Mouse (Mus musculus) thymus, postnatal 4 days (tissue): ENCODE results near the gene 1700022I11Rik.

Experiments
- DNase-seq: peaks from one replicate; pipeline ENCODE4 v3.0.0; 2021

Gene 1700022I11Rik

DNA sequence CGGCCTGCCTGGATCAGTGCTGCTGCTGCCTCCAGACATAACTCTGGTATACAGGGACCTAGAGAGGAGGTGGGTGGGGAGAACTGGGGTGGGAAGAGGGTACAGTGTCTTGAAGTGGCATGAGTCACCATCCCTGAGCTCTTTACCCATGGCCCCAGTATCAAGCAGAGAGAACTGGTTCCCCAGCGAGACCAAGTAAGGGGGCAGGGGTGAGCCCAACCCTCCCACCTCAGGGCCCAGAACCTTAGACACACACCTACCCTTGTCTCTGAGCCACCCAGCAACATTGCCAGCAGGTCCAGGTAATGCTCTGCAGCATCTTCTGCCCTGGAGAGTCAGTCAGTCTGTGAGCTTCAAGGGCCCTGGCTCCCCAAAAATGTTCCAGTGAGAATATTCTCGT, 35.5 kb downstream of the 1700022I11Rik start:
- DNase-seq, result no peak

DNA sequence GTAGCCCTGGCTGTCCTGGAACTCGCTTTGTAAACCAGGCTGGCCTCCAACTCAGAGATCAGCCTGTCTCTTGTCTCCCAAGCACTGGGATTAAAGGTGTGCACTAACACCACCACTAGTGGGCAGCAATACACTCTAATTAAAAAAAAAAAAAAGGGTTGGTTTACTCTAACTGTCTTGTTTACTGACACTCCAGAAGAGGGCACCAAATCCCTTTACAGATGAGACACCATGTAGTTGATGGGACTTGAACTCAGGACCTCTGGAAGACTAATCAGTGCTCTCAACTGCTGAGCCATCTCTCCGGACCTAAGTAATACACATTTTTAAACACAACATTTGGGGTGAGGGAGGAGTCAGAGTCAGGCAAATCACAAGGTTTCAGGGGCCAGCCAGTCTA, 36.4 kb downstream of the 1700022I11Rik start:
- peak; percentile 52 for DNase-seq

DNA sequence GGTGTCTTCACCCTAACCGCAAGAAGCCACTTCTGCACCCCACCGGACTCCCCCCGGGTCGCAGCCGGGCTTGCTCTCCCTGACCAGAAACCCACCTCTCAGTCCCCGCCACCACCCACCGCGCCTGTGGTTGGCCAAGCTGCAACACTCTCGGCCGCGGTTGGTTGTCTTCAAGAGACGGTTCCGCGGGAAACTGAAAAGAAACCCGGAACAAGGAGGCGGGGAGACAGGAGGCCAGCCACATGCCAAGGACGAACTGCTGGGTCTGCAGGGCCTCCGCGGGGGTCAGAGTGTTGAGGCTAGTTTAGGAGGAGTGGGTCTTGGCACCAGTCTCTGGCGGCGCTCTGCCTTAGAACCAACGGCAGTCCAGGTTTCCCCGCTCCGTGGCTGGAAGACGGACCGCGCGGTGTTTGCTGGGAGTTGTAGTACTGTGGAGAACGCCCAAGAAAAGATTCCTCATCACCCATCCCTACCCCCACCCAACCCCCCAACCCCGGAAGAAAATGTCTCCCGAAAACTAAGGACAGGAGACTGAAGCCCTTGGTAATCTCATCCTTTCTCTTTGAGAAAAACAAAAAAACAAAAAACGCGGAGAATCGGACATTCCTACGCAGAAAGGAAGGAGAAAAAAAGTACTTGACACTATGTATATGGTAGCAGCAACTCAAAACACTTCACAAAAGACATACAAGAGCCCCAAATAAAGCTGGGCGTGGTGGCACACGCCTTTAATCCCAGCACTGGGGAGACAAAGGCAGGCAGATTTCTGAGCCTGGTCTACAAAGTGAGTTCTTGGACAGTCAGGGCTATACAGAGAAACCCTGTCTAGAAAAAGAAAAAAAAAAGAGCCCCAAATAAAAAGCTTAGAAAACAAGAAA, 41.0 kb downstream of the 1700022I11Rik start, which contains the start of gene Fancg:
Gene Fancg, minus strand, starts transcription at position 346 of the 878 bp plus-strand sequence.
- DNase-seq, result peak; percentile 89

DNA sequence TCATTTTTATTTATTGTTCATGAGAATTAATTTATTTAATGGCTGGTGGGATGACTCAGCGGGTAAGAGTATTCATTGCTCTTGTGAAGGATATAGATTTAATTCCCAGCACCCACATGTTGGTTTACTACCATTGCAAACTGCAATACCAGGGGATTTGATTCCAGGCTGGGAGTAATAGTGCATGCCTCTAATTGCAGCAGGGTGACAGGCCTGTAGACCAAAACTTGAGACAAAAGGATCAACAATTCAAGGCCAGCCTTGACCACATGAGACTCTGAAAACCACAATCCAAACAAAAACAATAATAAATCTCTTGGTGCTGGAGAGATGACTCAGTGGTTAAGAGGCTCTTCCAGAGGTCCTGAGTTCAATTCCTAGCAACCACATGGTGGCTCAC, 42.7 kb downstream of the 1700022I11Rik start:
- DNase-seq, result no peak

DNA sequence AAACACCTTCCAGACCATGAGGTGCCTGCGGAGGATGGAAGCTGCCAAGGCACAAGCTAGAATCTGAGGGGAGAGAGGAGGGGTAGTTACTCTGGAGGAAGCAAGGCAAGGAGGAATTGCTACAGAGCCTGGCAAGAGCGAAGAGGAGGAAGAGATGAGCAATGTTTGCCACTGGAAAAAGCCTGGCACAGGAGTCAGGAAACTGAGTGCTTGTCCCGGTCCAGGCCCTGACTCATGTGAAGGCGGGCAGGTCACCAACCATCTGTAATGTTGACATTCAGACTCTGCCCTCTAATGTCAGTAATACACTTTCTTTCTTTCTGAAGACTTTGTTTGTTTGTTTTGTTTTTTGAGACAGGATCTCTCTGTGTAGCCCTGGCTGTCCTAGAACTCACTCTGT, 48.8 kb downstream of the 1700022I11Rik start:
- no peak for DNase-seq

DNA sequence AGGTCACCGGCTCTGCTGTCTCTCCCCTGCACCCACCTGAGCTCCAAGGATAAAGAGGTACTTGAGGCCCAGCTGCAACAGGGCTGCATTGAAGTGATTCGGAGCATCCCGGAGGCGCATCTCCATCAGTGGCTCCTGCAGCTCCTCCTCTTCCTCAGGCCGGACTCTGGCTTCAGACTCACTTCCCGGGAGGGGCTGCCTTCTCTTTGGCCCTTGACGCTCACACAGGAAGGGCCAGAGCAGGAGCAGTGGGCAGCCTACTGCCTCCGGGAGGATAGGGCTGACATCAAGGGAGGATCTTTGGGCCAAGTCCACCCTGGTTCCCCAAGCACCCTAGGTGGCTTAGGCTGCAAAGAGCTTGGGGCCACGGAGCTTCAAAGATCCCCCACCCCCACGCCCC, 49.8 kb downstream of the 1700022I11Rik start:
- DNase-seq, result no peak

DNA sequence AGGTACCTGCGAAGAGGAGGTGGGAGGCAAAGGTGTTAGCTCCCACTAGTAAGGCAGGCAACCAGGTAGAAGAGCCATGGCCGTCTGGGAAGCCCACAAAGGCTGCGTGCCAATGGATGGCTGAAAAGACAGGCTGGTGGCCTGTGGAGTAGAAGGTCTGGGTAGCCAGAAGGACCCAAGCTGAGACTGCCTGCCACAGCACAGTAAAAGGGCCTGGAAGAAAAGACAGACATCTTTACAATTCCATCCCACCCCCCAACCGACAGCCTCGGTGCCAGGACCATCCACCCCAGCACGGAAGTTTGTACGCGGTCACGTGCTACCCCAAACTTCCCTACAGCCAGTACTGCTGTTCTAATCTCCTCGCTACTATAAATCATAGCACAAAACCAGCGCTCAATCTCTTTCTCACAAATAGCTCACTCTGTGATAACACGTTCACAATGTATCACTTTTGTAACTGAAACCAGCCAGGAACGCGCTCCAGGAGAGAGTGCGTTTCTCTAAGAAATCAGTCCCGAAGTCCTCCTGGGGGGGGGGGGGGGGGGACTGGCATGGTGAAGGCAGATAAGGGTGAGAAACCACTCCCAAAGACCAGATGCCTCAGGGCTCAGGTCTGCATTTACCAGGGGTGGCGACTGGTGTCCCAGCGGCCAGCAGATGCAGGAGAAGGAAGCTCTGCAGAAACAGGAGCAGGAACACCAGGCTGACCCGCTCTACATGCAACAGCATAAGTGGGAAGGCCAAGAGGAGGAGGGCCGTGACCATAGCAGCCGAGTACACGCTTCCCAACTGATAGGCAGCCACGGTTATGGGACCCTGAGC, 50.4 kb downstream of the 1700022I11Rik start:
- no peak for DNase-seq

DNA sequence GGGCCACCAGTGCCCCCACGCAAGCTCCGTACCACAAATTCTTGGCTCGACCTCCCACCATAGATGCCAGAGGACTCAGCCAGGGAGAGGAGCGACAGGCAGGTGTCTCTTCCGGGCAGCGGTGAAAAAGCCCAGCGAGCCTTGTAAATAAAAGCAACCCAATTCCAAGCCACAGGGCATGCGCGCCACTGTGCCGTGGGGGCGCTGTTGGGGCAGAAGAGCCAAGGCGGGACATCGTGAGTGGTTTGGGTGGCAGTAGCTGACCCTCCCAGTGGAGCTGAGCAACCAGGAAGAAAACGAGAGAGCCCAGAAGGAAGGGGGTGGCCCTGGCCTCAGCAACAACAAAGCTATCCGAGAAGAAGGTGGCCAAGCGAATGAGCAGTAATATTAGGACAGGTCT, 51.5 kb downstream of the 1700022I11Rik start:
- DNase-seq, result no peak

DNA sequence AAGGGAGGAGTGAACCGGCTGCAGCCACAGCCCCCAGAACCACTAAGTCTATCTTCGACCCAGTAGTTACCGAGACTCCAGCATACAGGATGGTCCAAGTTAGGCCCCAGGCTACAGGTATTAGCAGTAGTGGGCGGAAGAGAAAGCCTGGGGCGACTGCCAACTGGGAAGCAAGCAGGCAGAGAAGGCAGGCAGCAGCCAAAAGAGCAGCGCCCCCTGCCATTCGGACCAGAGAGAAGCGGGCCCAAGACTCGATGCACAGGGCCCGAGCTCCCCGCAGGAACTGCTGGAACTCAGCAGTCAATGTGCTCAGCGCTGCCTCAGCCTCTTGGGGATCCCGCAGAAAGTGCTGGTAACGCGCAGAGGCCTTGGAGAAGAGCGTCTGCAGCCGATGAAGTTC, 51.9 kb downstream of the 1700022I11Rik start:
- DNase-seq, result no peak

DNA sequence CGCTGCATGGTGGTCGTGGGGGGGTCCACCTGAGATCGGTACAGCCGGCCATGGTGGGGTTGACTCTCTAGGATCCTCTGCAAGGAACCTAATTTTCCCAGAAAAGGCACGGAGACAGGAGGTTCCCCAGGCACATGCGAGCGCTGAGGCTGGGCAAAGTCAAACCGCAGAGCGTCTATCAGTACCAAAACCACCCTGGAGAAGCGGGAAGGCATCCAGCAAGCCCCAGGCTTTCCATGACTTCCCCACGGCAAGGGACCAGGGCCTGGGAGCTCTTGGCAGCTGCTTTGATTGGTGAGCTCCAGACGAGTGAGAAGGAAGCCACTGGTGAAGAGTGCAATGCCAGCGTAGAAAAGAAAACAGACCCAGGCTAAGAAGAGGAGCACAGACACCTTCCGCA, 55.3 kb downstream of the 1700022I11Rik start:
- no peak for DNase-seq

DNA sequence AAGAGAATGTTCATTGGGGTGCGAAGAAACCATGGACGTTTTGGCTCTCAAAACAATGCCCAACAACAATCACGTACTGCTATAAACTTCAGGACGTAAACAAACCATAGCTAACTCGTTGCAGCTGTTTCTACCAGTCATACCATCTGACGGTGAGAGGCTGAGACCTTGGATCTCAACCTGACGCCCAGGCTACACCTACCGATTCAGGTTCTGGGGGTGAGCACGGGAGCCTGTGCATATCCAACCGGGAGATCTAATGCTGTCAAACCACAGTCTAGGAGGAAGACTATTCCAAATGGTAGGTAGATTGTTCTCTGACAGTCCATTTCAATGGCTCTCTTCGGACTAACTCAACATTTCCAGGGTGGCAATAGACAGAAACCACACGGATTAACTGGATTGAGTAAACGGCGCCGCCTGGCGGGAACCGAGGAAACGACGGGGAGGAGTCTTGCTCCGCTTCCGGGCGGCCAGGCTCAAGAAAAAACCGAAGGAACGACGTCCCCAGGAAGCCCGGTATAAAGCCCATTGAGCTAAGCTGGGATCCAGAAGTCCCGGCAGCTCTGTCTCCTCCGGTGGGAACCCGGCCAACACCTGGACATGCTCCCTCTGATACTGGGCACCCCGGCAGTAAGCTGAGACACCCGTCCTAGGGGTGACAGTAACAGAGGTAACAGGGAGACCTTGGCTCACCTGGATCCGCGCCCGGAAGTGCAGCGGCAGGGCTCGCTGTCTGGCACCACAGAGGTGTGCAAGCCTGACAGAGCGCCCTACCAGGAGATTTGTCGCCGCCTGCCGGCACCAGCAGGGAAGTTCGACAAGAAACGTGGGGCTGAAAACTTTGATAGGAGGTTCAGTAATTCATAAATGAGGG, 55.9 kb downstream of the 1700022I11Rik start, which contains the start of gene Pigo:
Gene Pigo, minus strand, starts transcription at position 736 of the 877 bp plus-strand sequence.
- peak; percentile 95 for DNase-seq

DNA sequence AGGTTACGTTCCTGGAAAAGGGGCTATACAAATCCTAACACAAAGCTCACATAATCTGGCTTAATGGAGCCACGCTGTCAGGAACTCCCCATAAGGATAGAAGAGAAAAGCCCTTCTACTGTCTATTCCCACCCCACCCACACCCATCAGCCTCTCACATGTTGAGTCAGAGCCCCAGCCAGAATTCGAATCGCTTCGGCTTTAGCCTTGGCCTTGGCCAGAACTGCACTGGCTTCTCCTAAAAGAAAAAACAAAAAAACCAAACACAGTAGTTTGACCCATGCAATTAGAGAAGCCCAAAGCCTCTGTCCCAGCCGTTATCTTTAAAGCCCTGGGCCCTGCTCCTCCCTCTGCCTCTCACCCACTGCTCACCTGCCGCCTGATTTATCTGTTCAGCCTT, 59.7 kb downstream of the 1700022I11Rik start:
- no peak for DNase-seq

DNA sequence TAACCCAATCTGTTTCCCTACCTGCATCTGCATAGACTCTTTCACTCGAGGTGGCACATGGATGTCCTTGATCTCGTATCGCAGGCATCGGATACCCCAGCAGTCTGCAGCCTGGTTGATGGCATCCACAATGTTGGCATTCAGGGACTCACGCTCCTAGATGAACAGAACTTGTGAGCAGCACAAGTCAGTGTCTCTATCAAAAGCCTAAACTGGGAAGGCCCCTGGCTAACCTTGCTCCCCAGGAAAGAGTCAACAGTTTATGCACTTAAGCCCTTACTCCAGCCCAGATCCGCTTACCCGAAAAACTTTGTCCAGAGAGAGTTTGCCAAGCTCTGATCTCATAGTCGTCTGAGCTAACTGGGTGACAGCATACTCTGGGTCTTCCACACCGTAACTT, 60.3 kb downstream of the 1700022I11Rik start:
- DNase-seq, result no peak

DNA sequence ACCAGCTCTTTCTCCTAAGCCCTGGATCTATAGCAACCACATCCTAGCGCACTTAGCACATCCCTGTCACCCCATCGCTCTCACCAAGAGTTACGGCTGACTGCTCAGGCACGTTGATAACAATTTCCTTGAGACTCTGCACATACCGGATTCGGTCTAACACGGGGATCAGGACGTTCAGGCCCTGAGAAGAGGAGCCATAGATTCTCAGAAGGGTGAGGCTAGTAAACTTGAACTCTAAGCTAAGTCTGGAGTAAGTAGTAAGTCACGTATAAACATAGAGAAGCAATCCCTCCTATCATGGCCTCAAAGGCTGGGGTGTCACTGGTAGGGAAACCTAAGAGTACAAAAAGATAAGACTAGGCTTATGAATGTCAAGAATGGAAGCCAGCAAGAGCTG, 60.9 kb downstream of the 1700022I11Rik start:
- no peak for DNase-seq

DNA sequence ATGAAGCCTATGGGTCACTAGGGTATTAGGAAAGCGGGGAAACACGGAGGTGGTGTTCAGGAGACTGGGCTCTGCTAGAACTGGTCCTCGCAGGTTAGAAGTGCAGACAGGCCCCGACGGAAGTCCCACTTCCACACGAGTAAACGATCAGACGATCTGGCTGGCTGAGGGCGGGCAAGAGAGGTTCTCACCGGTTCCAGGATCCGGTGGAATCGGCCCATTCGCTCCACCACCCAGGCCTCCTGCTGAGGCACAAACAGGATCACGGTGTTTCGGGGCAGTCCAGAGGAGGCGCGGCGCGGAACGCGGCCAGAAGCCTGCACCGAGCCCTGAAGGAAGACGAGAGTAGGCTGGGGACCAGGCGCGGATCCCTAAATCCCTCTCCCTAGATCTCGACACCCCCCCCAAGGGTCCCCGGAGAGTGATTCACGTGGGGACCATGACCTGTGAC, 61.4 kb downstream of the 1700022I11Rik start:
- DNase-seq, result no peak

DNA sequence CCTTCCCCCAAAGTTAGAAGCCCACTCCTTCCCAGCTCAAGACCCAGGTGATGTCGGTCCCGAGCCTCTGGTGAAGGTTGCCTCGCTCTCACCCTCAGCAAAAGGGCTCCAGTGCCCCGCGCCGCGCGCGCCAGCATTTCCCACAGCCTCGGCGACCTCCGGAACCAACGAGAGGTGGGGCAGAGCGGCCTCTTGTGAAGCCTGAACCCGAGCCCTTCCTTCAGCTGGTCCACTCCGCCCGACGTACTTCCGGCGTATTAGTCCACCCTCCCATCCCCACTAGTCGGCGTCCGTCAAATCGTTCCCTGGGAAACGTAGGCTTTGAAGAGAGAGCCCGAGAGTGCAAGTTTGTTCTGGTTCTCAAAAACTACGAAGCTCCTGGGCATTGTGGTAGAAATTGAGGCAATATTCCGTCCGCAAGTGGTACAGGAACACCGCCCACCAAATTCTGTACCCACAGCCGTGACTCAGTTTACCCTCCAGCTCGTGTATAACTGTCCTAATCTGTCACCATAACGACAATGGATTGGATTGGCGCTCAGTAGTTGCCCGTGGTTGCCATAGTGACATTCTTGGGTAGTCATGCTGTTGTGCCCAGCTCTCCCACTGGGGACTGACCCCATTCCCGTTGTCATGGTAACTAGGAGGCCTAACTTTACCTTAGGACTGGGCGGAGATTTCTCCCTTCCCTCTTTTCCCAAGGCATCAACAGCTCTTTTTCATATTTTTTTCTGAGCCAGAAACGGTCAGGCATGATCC, 62.0 kb downstream of the 1700022I11Rik start, which contains the start of gene Stoml2:
Gene Stoml2, minus strand, starts transcription at position 474 of the 759 bp plus-strand sequence.
- peak; percentile 94 for DNase-seq

DNA sequence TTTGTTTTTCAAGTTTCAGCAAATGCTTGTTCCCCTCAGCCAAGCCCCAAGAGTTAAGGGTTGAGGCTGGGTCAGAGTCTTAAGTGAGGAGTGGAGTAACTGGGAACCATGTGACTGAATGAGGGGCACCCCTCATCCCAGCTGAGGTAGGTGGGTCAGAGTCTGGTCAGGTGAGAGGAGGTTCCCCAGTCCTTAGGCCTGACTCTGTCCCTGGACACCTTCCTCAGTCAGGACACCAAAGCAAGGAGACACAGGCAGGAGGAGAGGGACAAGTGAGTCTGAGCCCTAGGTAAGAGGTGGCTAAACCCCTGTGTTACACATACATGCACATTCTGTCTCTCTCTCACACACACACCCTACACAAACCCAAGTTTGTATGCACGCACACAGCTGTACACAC, 63.1 kb downstream of the 1700022I11Rik start:
- no peak for DNase-seq
